Mouse (Mus musculus): ENCODE data around the gene Rars2.

GRCm38 (mm10) chr4:34661514-34661913 is 46.8 kb downstream of the Rars2 start:
- no peak for TF ChIP-seq CTCF (IDR thresholded peaks at IDR 0.05; ENCODE audit: low read depth, low read length)
- no peak for TF ChIP-seq POLR2A (IDR thresholded peaks at IDR 0.05; ENCODE audit: insufficient read depth, low read length)
- TF ChIP-seq EP300 (IDR thresholded peaks at IDR 0.05; ENCODE audit: insufficient read depth, low read depth, low read length): no peak
